Mouse (Mus musculus): Measurements from ENCODE around the gene Rtn4ip1.

Rtn4ip1 gene

GRCm38 (mm10) chr10:44002004-44002940 lies 100.7 kb downstream of the Rtn4ip1 start:
- DNase-seq (ENCODE audit: extremely low read depth, low read depth, low spot score), result no peak

- DNase-seq (ENCODE audit: extremely low read depth, low read depth, low spot score), result no peak
These were observed 101.5 kb downstream of the Rtn4ip1 start for GRCm38 (mm10) chr10:44002995-44003524.

- DNase-seq (ENCODE audit: extremely low read depth, low read depth, low spot score), result no peak
These were observed 102.0 kb downstream of the Rtn4ip1 start for GRCm38 (mm10) chr10:44003551-44004151.

- DNase-seq (ENCODE audit: extremely low read depth, low read depth, low spot score), result no peak
These were observed 102.7 kb downstream of the Rtn4ip1 start for GRCm38 (mm10) chr10:44004221-44004751.

- DNase-seq (ENCODE audit: extremely low read depth, low read depth, low spot score), result no peak
These were observed 104.4 kb downstream of the Rtn4ip1 start for GRCm38 (mm10) chr10:44005677-44006641.
